Mouse (Mus musculus): ENCODE results near the gene Bcas3. TPM values are rescaled to one million over a fixed set of nuclear protein-coding genes. Genes with fewer than 3 reads are reported as not detected.

Bcas3 gene
- 263 and 416 TPM in 2 replicates for polyA plus RNA-seq (2012; ENCODE audit: low replicate concordance)

GRCm38 (mm10) chr11:85352539-85353380 is at the start of gene Bcas3:
TSS of gene Bcas3 (plus strand) at chr11:85353167.

DNA sequence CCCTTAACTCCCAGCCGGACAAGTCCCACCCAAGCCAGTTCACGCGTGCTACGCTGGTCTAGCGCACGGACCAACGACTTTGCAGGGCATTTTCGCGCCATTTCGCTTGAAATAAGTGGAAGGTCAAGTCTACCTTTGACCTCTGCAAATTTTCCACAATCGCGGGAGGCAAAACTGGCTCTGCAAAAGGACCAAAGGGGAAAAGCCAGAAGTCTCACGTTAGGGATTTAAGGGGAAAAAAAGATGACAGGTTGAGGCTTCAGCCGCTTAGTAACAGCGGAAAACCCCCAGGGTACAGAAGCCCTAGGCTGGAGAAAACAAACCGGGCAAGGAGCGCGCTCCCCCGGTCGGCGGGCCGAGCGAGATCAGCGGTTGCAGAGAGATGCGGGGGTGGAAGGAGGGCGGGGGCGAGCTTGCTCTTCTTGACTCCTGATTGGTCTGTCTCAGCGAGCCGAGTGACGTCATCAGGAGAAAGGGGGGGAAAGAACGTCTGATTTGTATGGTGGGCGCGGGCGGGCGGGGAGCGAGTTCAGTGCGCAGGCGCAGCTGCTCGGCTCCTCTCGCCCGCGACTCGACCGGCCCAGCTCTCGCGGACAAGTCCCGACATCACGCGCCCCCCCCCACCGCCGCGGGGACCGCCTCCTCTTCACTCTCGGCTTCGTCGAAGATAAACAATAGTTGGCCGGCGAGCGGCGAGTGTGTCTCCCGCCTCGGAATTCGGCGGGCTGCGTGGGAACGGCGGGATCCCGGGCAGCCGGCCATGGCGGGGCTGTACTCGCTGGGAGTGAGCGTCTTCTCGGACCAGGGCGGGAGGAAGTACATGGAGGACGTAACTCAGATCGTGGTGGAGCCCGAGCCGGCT is 42.0 kb upstream of the Bcas3 start, which contains the start of gene Ppm1d:
Gene Ppm1d, plus strand, starts transcription at position 532 of the 862 bp plus-strand sequence.

DNA sequence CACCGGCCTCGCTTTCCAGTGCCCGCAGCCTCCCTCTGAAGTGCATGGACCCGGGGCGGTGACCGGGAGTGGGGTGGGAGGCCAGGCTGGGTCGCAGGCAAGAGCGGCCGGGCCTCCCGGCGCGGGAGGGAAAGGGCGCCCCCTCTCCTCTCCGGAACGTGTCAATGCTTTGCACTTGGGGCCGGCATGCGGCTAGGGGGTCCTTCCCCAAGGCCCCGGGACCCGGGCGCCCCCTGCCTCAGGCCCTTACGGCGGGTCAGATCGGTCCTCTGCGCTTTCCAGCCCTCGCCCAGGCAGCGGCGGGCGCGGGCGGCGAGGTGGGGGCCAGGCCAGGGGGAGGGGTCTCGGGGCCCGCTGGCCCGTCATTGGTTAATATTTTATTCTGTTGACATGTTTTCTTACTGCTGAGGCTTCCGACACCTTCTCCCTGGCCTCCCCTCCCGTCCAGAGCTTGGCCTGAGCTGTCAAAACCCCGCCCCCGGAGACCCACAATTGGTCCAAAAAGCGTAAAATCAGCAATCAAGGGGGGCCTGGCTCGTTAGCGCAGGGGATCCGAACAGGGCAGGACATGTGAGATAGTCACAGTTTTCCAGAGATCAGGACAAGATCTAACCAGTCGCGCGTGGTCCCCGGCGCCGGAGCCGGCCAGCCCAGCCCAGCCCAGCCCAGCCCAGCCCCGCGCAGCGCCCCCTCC is 479.4 kb downstream of the Bcas3 start, which contains the start of gene Tbx2:
Gene Tbx2, plus strand, starts transcription at position 321 of the 694 bp plus-strand sequence.

DNA sequence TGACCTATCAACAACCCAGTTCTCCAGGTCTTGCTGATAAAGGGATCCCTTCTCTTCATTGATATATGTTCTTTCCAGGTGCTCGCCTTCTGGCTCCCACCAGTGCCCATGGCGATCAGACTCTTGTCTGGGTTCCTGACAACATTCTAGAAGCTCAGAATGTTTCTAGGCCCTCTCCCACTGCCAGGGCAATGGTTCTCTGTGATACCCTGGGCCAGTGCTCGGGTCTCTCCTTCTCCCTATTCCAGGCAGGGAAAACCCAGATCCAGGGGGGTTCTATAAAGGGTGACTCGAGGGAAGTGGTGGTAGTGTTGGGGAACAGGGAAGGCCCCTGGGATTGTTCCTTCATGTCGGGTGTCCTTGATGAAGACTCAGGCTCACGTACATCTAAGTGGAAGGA is 497.3 kb downstream of the Bcas3 start, which contains the start of gene Gm11444:
Gene Gm11444, minus strand, starts transcription at position 101 of the 400 bp plus-strand sequence.

Other genes starting within 250 kb of the Bcas3 start
- gene Usp32, start 213.0 kb upstream of the Bcas3 start, polyA plus RNA-seq (2012; ENCODE audit: low replicate concordance): 6.0 and 13.0 TPM in 2 replicates
- not detected in 2 replicates for gene 1700125H20Rik, start 182.8 kb upstream of the Bcas3 start, polyA plus RNA-seq (2012; ENCODE audit: low replicate concordance)
- 3.7 and 4.1 TPM in 2 replicates for gene Appbp2, start 118.0 kb upstream of the Bcas3 start, polyA plus RNA-seq (2012; ENCODE audit: low replicate concordance)
- 10.0 and 15.6 TPM in 2 replicates for gene Ppm1d, start 41.9 kb upstream of the Bcas3 start, polyA plus RNA-seq (2012; ENCODE audit: low replicate concordance)

Data from leukemia stem cell, adult 10-12 weeks (primary cell).